Mouse (Mus musculus) cortical plate, adult 2 months (tissue): ENCODE measurements around the gene G6pc. TPM values are rescaled to one million over a fixed set of nuclear protein-coding genes. Genes with fewer than 3 reads are reported as not detected.
A peak's percentile ranks its signal among the peaks of the same experiment; 100 is the strongest.
"Not testable (repeated sequence)": the region's sequence is repeated elsewhere in the genome, so short reads cannot be mapped to it uniquely, and the experiment has no call there.

Source experiments
- H3K27ac ChIP-seq: fragments of 200-500 bp; 2 replicates; pipeline ENCODE4 v1.5.1; 2012; ENCODE audit warnings: low read length, control low read depth, inconsistent platforms; ENCODE audit not compliant: insufficient read depth
- H3K4me1 ChIP-seq: fragments of 200-500 bp; 2 replicates; pipeline ENCODE4 v1.6.1; 2011; ENCODE audit warnings: low read length; ENCODE audit not compliant: control insufficient read depth, insufficient read depth
- H3K4me3 ChIP-seq: fragments of 200-500 bp; 2 replicates; pipeline ENCODE4 v1.5.1; 2011; ENCODE audit warnings: mild to moderate bottlenecking, low read length, control low read depth; ENCODE audit not compliant: insufficient read depth
- CTCF ChIP-seq: fragments of 200-500 bp; IDR thresholded peaks from 2 replicates; pipeline ENCODE4 v1.5.1; 2011; ENCODE audit warnings: mild to moderate bottlenecking, control low read depth, low read length; ENCODE audit not compliant: insufficient read depth; ENCODE audit errors: extremely low read depth
- POLR2A ChIP-seq: fragments of 200-500 bp; IDR thresholded peaks from 2 replicates; pipeline ENCODE4 v1.6.1; 2011; ENCODE audit warnings: mild to moderate bottlenecking, low read length, control low read depth; ENCODE audit not compliant: insufficient read depth; ENCODE audit errors: extremely low read depth
- polyA plus RNA-seq: library from polyadenylated mRNA; depleted of rRNA; stranded (reverse); fragments of >200 nt; gene quantifications from 2 replicates; pipeline ENCODE4 v1.2.3, GENCODE M21; 2012; rRNA removed

The G6pc gene
- 0.06 TPM in 1 of 2 replicates, not detected in the other for polyA plus RNA-seq

DNA sequence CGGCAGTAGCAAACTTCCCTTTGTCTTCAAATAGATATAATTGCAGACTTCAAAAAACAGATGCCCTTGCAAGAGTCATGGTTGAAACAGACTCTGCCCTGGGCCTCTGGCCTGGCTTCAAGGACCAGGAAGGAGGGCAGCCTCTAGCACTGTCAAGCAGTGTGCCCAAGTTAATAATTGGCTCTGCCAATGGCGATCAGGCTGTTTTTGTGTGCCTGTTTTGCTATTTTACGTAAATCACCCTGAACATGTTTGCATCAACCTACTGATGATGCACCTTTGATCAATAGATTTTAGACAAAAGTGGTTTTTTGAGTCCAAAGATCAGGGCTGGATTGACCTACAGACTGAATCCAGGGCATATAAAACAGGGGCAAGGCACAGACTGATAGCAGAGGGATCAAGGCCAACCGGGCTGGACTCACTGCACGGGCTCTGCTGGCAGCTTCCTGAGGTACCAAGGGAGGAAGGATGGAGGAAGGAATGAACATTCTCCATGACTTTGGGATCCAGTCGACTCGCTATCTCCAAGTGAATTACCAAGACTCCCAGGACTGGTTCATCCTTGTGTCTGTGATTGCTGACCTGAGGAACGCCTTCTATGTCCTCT lies at the start of gene G6pc:
G6pc (plus strand) TSS at position 236 of the 610 bp plus-strand sequence.
- TF ChIP-seq POLR2A (no peak), CTCF (no peak)
- H3K4me3 ChIP-seq, result no peak within 1 kb of the TSS
- no peaks in the 10 kb centered on the region for H3K4me1 ChIP-seq
- H3K27ac ChIP-seq, result no peak within 1 kb of the TSS

- Histone ChIP-seq H3K27ac (no peak overlapping the region), H3K4me3 (no peak overlapping the region), H3K4me1 (no peaks in the 10 kb centered on the region)
- TF ChIP-seq POLR2A (no peak), CTCF (peak; percentile 98)
Observed at GRCm38 (mm10) chr11:101323609-101324008, 43.8 kb upstream of the G6pc start.

DNA sequence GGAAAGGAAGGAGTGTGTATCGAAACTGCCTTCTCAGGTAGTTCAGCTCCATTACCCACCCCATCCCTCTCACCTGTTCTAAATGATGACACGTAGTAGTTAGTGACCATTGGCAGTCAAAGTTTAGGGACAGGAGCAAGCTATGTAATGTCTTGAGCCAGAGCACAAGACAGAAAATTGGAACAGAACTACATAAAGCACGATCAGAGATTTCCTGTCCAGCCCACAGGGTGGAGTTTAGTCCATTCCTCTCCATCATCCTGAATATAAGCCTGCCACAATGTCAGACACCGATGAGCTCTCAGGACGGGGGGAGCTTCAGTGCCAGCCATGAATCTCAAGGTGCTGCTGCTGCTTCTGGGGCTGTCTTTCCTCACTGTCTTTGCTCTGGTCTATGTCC lies 42.6 kb upstream of the G6pc start, which contains the start of gene Aoc2:
Aoc2 (plus strand) TSS at position 301 of the 400 bp plus-strand sequence.
- no peak within 1 kb of the TSS for H3K4me3 ChIP-seq
- TF ChIP-seq POLR2A, result no peak
- TF ChIP-seq CTCF, result no peak
- no peak within 1 kb of the TSS for H3K27ac ChIP-seq
- H3K4me1 ChIP-seq, result no peaks in the 10 kb centered on the region

- H3K27ac ChIP-seq, H3K4me1 ChIP-seq, H3K4me3 ChIP-seq: not testable (repeated sequence)
Observed at GRCm38 (mm10) chr11:101325201-101325600, 42.2 kb upstream of the G6pc start.

DNA sequence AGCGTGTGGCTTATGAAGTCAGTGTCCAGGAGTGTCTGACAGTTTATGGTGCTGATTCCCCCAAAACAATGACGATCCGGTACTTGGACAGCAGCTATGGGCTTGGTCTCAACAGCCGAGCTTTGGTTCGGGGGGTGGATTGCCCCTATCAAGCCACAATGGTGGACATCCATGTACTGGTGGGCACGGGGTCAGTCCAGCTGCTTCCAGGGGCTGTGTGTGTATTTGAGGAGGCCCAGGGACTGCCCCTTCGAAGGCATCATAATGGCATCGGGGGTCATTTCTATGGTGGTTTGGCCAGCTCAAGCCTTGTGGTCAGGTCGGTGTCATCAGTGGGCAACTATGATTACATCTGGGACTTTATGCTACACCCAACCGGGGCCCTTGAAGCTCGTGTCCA lies 41.2 kb upstream of the G6pc start:
- TF ChIP-seq CTCF, result no peak
- no peak for TF ChIP-seq POLR2A
- Histone ChIP-seq H3K27ac (no peak overlapping the region), H3K4me1 (no peaks in the 10 kb centered on the region), H3K4me3 (no peak overlapping the region)

DNA sequence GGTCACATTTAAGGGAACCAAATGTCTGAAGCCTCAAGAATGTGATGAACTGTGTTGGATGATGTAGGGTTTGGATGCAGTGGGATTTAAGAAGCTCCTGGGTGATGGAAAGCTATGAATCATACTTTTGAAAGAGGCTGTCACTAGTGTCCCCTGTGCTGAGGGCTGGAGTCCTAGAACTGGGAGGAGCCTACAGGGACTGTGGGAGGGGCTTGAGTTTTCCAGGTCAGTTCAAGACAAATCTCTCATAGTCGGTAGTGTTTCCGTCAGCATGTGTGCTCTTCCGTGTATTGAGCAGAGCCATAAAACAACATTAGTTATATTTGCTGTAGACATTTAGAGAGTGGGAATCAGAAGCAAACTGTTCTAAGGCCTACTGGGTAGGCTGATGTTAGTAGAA lies 40.0 kb upstream of the G6pc start:
- Histone ChIP-seq H3K27ac (no peak overlapping the region), H3K4me3 (no peak overlapping the region), H3K4me1 (no peaks in the 10 kb centered on the region)
- TF ChIP-seq CTCF (no peak), POLR2A (no peak)

- Histone ChIP-seq H3K4me1 (no peaks in the 10 kb centered on the region), H3K4me3 (no peak overlapping the region), H3K27ac (no peak overlapping the region)
- TF ChIP-seq CTCF (no peak), POLR2A (no peak)
Observed at GRCm38 (mm10) chr11:101328941-101329635, 38.3 kb upstream of the G6pc start.

DNA sequence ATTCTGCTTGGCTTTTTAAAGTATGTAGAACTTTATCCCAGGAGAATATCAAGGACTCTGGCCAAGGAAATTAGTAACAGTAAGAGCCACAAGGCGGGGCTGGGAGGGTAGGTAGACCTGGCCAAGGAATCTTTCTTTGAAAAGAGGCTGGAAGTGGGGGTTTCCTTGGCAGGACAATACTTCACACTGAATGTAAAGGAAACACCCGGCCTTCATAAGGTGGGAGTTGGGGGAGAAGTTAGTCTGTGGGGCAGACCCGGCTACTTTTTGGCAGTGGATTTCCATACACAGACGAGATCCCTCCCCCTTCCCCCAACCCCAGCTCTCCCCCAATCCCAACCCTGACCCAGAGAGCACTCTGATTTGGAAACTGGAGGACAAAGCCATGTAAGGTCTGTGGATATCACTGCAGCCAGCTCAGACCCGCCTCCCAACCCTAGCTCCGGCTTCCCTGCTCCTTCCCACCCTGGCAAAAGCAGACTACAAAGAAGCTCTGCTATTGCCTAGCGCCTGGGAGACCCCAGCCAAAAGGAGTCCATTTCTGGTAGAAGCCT lies 36.9 kb upstream of the G6pc start, which contains the start of gene Aoc3:
Aoc3 (plus strand) TSS at position 235 of the 554 bp plus-strand sequence.
- no peak within 1 kb of the TSS for H3K4me3 ChIP-seq
- no peaks in the 10 kb centered on the region for H3K4me1 ChIP-seq
- TF ChIP-seq POLR2A, result no peak
- TF ChIP-seq CTCF, result no peak
- no peak within 1 kb of the TSS for H3K27ac ChIP-seq

- H3K4me3 ChIP-seq, H3K4me1 ChIP-seq, H3K27ac ChIP-seq: not testable (repeated sequence)
Observed at GRCm38 (mm10) chr11:101330961-101331360, 36.4 kb upstream of the G6pc start.

GRCm38 (mm10) chr11:101332537-101332936 lies 34.8 kb upstream of the G6pc start:
- Histone ChIP-seq H3K4me1 (no peaks in the 10 kb centered on the region), H3K27ac (no peak overlapping the region), H3K4me3 (no peak overlapping the region)
- TF ChIP-seq POLR2A (no peak), CTCF (no peak)
